Mouse (Mus musculus): ENCODE measurements around the gene Ppp4c.

- TF ChIP-seq CTCF (IDR thresholded peaks at IDR 0.05; ENCODE audit: control insufficient read depth, insufficient read depth, insufficient read length) (peak; percentile 39), MYOG (IDR thresholded peaks at IDR 0.05; ENCODE audit: control insufficient read depth, extremely low read depth, insufficient read length) (no peak), CEBPB (IDR thresholded peaks at IDR 0.05; ENCODE audit: low read depth) (no peak), USF1 (IDR thresholded peaks at IDR 0.05; ENCODE audit: low read depth) (no peak)
Observed at GRCm38 (mm10) chr7:126754866-126755265, 37.4 kb downstream of the Ppp4c start.

Measured in C2C12 (cell line).